Comparison of ENCODE assay signal across 12 mouse cellular contexts in genomic region chr4:127354506-127355485, GRCm38 (mm10). TPM values are rescaled to one million over a fixed set of nuclear protein-coding genes. Genes with fewer than 3 reads are reported as not detected.
DNase-seq lines count a peak whose midpoint lies in the region; ATAC-seq and TF ChIP-seq lines count a peak whose summit lies in the region.
"Had no signal": no experiment of that assay in that cellular context is flagged by ENCODE, and none has a peak within 500 bp of the region (broad histone marks: within the 10 kb centered on the region; RNA-seq: fewer than 3 reads in every experiment).

No protein-coding gene starts in this region.

- no peak overlapping the region for H3K9ac ChIP-seq in lung, postnatal 0 days (replicated peaks; ENCODE audit: low read depth)
- H3K9ac ChIP-seq in heart, embryonic 14.5 days (ENCODE audit: low read length), result no peak overlapping the region
- no peak overlapping the region for H3K9ac ChIP-seq in intestine, embryonic 16.5 days (ENCODE audit: low read depth, low read length)
- H3K9ac ChIP-seq: embryonic facial prominence, embryonic 12.5 days; limb, embryonic 12.5 days had no signal

- TF ChIP-seq EP300 in lung, postnatal 0 days (IDR thresholded peaks at IDR 0.05), result no peak

- no peaks in the 10 kb centered on the region for H3K27me3 ChIP-seq in lung, postnatal 0 days (replicated peaks; ENCODE audit: insufficient read depth, low read length)
- H3K27me3 ChIP-seq in heart, embryonic 14.5 days (ENCODE audit: control insufficient read depth, insufficient read depth, low read length), result 0 out of 2 replicates have a peak, but pooled peaks cover 3% of the 10 kb centered on the region
- no peaks in the 10 kb centered on the region for H3K27me3 ChIP-seq in myocyte (ENCODE audit: control insufficient read depth, insufficient read depth, insufficient read length)
- no peaks in the 10 kb centered on the region for H3K27me3 ChIP-seq in intestine, embryonic 16.5 days (replicated peaks; ENCODE audit: control insufficient read depth, insufficient read depth, low read length)

- no peak overlapping the region for H3K27ac ChIP-seq in lung, postnatal 0 days (ENCODE audit: low read length)
- peak overlapping the region in 1 of 2 experiments; percentile 57; a peak in 2 of 4 replicates for H3K27ac ChIP-seq in heart, embryonic 14.5 days (replicated peaks in 1 of 2; ENCODE audit: control insufficient read depth in 1 of 2, insufficient read depth in 1 of 2, low read depth in 2 of 2, low read length in 2 of 2)
- H3K27ac ChIP-seq in intestine, embryonic 16.5 days (ENCODE audit: low read length), result no peak overlapping the region
- H3K27ac ChIP-seq: embryonic facial prominence, embryonic 12.5 days had no signal

- no peak for TF ChIP-seq CTCF in lung, postnatal 0 days (IDR thresholded peaks at IDR 0.05)

- ATAC-seq in lung, postnatal 0 days, result no peak
- ATAC-seq in heart, embryonic 14.5 days (ENCODE audit: insufficient number of reproducible peaks, insufficient read depth, low FRiP score, low read depth), result no peak
- no peak for ATAC-seq in intestine, embryonic 16.5 days
- no peak for ATAC-seq in cerebellum, adult (ENCODE audit: insufficient number of reproducible peaks, low FRiP score, low TSS enrichment)

- H3ac ChIP-seq in myocyte (ENCODE audit: control insufficient read depth, insufficient read length), result no peak overlapping the region

- H3K4me2 ChIP-seq in lung, postnatal 0 days (replicated peaks; ENCODE audit: low read depth, low read length), result no peak overlapping the region
- peak overlapping the region; percentile 5; the same call in 1 of the 2 replicates for H3K4me2 ChIP-seq in heart, embryonic 14.5 days (ENCODE audit: low read length)
- peak overlapping the region; percentile 44 for H3K4me2 ChIP-seq in myocyte (ENCODE audit: low read depth)
- no peak overlapping the region for H3K4me2 ChIP-seq in intestine, embryonic 16.5 days (ENCODE audit: low read depth, low read length)
- H3K4me2 ChIP-seq: embryonic facial prominence, embryonic 12.5 days; limb, embryonic 12.5 days had no signal

- peaks cover 4% of the 10 kb centered on the region; the same call in 1 of the 2 replicates for H3K4me1 ChIP-seq in lung, postnatal 0 days (ENCODE audit: insufficient read depth, low read depth, low read length)
- H3K4me1 ChIP-seq in heart, embryonic 14.5 days (ENCODE audit: control insufficient read depth in 2 of 2, insufficient read depth in 2 of 2, low read length in 2 of 2), result peaks cover 16 to 23% of the 10 kb centered on the region in 2 experiments
- peaks cover 11% of the 10 kb centered on the region; the same call in 1 of the 2 replicates for H3K4me1 ChIP-seq in intestine, embryonic 16.5 days (ENCODE audit: control insufficient read depth, insufficient read depth, low read length)

- no peak overlapping the region for H3K4me3 ChIP-seq in lung, postnatal 0 days (ENCODE audit: low read depth, low read length)
- H3K4me3 ChIP-seq in heart, embryonic 14.5 days (ENCODE audit: control insufficient read depth in 1 of 2, insufficient read depth in 1 of 2, low read depth in 1 of 2, low read length in 2 of 2), result no peak overlapping the region
- no peak overlapping the region for H3K4me3 ChIP-seq in myocyte
- H3K4me3 ChIP-seq in intestine, embryonic 16.5 days (ENCODE audit: low read length), result no peak overlapping the region
- H3K4me3 ChIP-seq: embryonic facial prominence, embryonic 12.5 days; limb, embryonic 12.5 days had no signal

- no peaks in the 10 kb centered on the region for H3K36me3 ChIP-seq in lung, postnatal 0 days (ENCODE audit: insufficient read depth, low read length)
- H3K36me3 ChIP-seq in heart, embryonic 14.5 days (ENCODE audit: control insufficient read depth, insufficient read depth, low read length), result no peaks in the 10 kb centered on the region
- no peaks in the 10 kb centered on the region for H3K36me3 ChIP-seq in myocyte (ENCODE audit: control insufficient read depth, insufficient read depth)
- no peaks in the 10 kb centered on the region for H3K36me3 ChIP-seq in intestine, embryonic 16.5 days (ENCODE audit: control insufficient read depth, insufficient read depth, low read length)
- H3K36me3 ChIP-seq: embryonic facial prominence, embryonic 12.5 days; limb, embryonic 12.5 days had no signal

- DNase-seq in adrenal gland, adult (ENCODE audit: inconsistent age in 2 of 2, low spot score in 1 of 2), result peak; percentile 38 to 78
- DNase-seq in adrenal gland, postnatal 4 days (ENCODE audit: low spot score in 2 of 2), result no peak
- peak; percentile 21 for DNase-seq in lung, postnatal 36 days
- no peak for DNase-seq in lung, postnatal 0 days (ENCODE audit: low spot score)
- DNase-seq: cerebellum, adult 11 months had no signal

- TF ChIP-seq POLR2A in myocyte (IDR thresholded peaks at IDR 0.05; ENCODE audit: insufficient read length, low read depth), result no peak

- 22% methylated on average over 15 of the region's 15 CpGs for WGBS in lung, postnatal 0 days
- 48% methylated on average over 15 of the region's 15 CpGs for WGBS in heart, embryonic 14.5 days
- 41% methylated on average over 15 of the region's 15 CpGs for WGBS in intestine, embryonic 16.5 days

- H3K79me2 ChIP-seq in myocyte (ENCODE audit: control insufficient read depth, insufficient read depth), result no peaks in the 10 kb centered on the region

- no peaks in the 10 kb centered on the region for H3K9me3 ChIP-seq in lung, postnatal 0 days (ENCODE audit: low read length)
- no peaks in the 10 kb centered on the region for H3K9me3 ChIP-seq in heart, embryonic 14.5 days (ENCODE audit: control insufficient read depth, low read length)
- H3K9me3 ChIP-seq in intestine, embryonic 16.5 days (ENCODE audit: control insufficient read depth, low read length), result no peaks in the 10 kb centered on the region
- H3K9me3 ChIP-seq: embryonic facial prominence, embryonic 12.5 days; limb, embryonic 12.5 days had no signal

TF ChIP-seq in myocyte, 11 proteins besides CTCF, POLR2A, EP300 and RAD21:
- no peak for TF ChIP-seq TCF3 (IDR thresholded peaks at IDR 0.05; ENCODE audit: insufficient read length, low read depth)
- TF ChIP-seq MYOG (IDR thresholded peaks at IDR 0.05; ENCODE audit: control insufficient read depth in 1 of 3, insufficient read depth in 1 of 3, insufficient read length in 2 of 3, low read depth in 2 of 3), result no peak
- no peak for TF ChIP-seq CEBPB (IDR thresholded peaks at IDR 0.05; ENCODE audit: insufficient read depth, poor library complexity, severe bottlenecking)
- no peak for TF ChIP-seq REST (IDR thresholded peaks at IDR 0.05; ENCODE audit: insufficient read depth, insufficient read length)
- TF ChIP-seq USF1 (IDR thresholded peaks at IDR 0.05; ENCODE audit: low read depth), result no peak
- TF ChIP-seq SRF (IDR thresholded peaks at IDR 0.05; ENCODE audit: control insufficient read depth, insufficient read length, low read depth), result no peak

RNA-seq across cellular contexts. Expression of gene Gjb4, which starts 0.9 kb away (rescaled TPM):
- total RNA-seq in adrenal gland, postnatal 4 days (2021), result not detected
- 0.27 and 0.31 TPM in 2 replicates for polyA plus RNA-seq in lung, postnatal 0 days (2015; fragmentation: Nextera tagmentation; extraction: Ambion mirVana)
- polyA plus RNA-seq in heart, embryonic 14.5 days (2014; fragmentation: Nextera tagmentation; extraction: Ambion mirVana), result not detected in 2 replicates
- 3.0 TPM for polyA plus RNA-seq in myocyte (2012; fragmentation: generic; extraction: Trizol)
- polyA plus RNA-seq in intestine, embryonic 16.5 days (2015; fragmentation: Nextera tagmentation; extraction: Ambion mirVana), result 0.09 TPM in 1 of 2 replicates, not detected in the other
- polyA plus RNA-seq: embryonic facial prominence, embryonic 12.5 days; limb, embryonic 12.5 days; neural tube, embryonic 11.5 days had no signal

RNA-seq across cellular contexts. Expression of gene Gjb5, which starts 3.2 kb away (rescaled TPM):
- total RNA-seq in adrenal gland, postnatal 4 days (2021), result 1 to 10 TPM in 1 of 2 experiments, under 1 TPM in 1; 0.65 to 1.1 TPM
- polyA plus RNA-seq in lung, postnatal 0 days (2015; fragmentation: Nextera tagmentation; extraction: Ambion mirVana), result 1.7 and 1.9 TPM in 2 replicates
- 0.19 and 0.38 TPM in 2 replicates for polyA plus RNA-seq in heart, embryonic 14.5 days (2014; fragmentation: Nextera tagmentation; extraction: Ambion mirVana)
- 0.17 TPM for polyA plus RNA-seq in myocyte (2012; fragmentation: generic; extraction: Trizol)
- polyA plus RNA-seq in intestine, embryonic 16.5 days (2015; fragmentation: Nextera tagmentation; extraction: Ambion mirVana), result 0.73 and 0.88 TPM in 2 replicates

RNA-seq across cellular contexts. Expression of gene Gjb3, which starts 24.2 kb away (rescaled TPM):
- total RNA-seq in adrenal gland, postnatal 4 days (2021), result under 1 TPM; 0.20 to 0.62 TPM
- polyA plus RNA-seq in lung, postnatal 0 days (2015; fragmentation: Nextera tagmentation; extraction: Ambion mirVana), result 2.9 and 3.3 TPM in 2 replicates
- polyA plus RNA-seq in heart, embryonic 14.5 days (2014; fragmentation: Nextera tagmentation; extraction: Ambion mirVana), result 0.12 TPM in 1 of 2 replicates, not detected in the other
- polyA plus RNA-seq in myocyte (2012; fragmentation: generic; extraction: Trizol), result 0.61 TPM
- polyA plus RNA-seq in intestine, embryonic 16.5 days (2015; fragmentation: Nextera tagmentation; extraction: Ambion mirVana), result 3.9 and 5.6 TPM in 2 replicates

RNA-seq across cellular contexts. Expression of gene Gja4, which starts 41.0 kb away (rescaled TPM):
- 10 to 100 TPM; 12.0 to 13.9 TPM for total RNA-seq in adrenal gland, postnatal 4 days (2021)
- 56.9 and 58.3 TPM in 2 replicates for polyA plus RNA-seq in lung, postnatal 0 days (2015; fragmentation: Nextera tagmentation; extraction: Ambion mirVana)
- 41.4 and 42.2 TPM in 2 replicates for polyA plus RNA-seq in heart, embryonic 14.5 days (2014; fragmentation: Nextera tagmentation; extraction: Ambion mirVana)
- 0.19 TPM for polyA plus RNA-seq in myocyte (2012; fragmentation: generic; extraction: Trizol)
- 17.2 and 17.9 TPM in 2 replicates for polyA plus RNA-seq in intestine, embryonic 16.5 days (2015; fragmentation: Nextera tagmentation; extraction: Ambion mirVana)

Comparison
In these comparisons a context has a peak if more than half of its experiments do, and no peak if none do; other contexts are left out.
1. DNase-seq: peak in adrenal gland, adult (2 of 2) and lung, postnatal 36 days (single experiment); none in adrenal gland, postnatal 4 days (0 of 2) and lung, postnatal 0 days (single experiment).
2. H3K4me2 ChIP-seq: peak in heart, embryonic 14.5 days (single experiment) and myocyte (single experiment); none in lung, postnatal 0 days (single experiment) and intestine, embryonic 16.5 days (single experiment).